Mouse (Mus musculus): Measurements from ENCODE around the gene Ezr. TPM values are rescaled to one million over a fixed set of nuclear protein-coding genes. Genes with fewer than 3 reads are reported as not detected.

Gene Ezr
- polyA plus RNA-seq, 1 experiment from 2014 or later = 94.4 TPM

GRCm38 (mm10) chr17:6763513-6764226 is 18.9 kb downstream of the Ezr start:
- Histone ChIP-seq H3K4me3 (no peak overlapping the region), H3K4me1 (replicated peaks) (peaks cover 34% of the 10 kb centered on the region)
- ATAC-seq (ENCODE audit: low FRiP score) = no peak

GRCm38 (mm10) chr17:6759717-6760292 is 22.8 kb downstream of the Ezr start:
- H3K27ac ChIP-seq = no peak overlapping the region
- WGBS = 27% methylated on average over 9 of the region's 9 CpGs
- no peaks in the 10 kb centered on the region for H3K36me3 ChIP-seq

More at GRCm38 (mm10) chr17:6763513-6764226, 18.9 kb downstream of the Ezr start:
- Histone ChIP-seq H3K27ac (no peak overlapping the region), H3K9me3 (no peaks in the 10 kb centered on the region), H3K9ac (no peak overlapping the region), H3K4me2 (no peak overlapping the region), H3K27me3 (no peaks in the 10 kb centered on the region), H3K36me3 (no peaks in the 10 kb centered on the region)
- 24% methylated on average over 7 of the region's 7 CpGs for WGBS

GRCm38 (mm10) chr17:6758845-6759244 is 23.7 kb downstream of the Ezr start:
- no peaks in the 10 kb centered on the region for H3K9me3 ChIP-seq
- H3K9ac ChIP-seq = no peak overlapping the region
- no peak overlapping the region for H3K4me2 ChIP-seq
- WGBS = 85% methylated on average over 8 of the region's 8 CpGs
- H3K4me3 ChIP-seq = no peak overlapping the region
- no peak for ATAC-seq (ENCODE audit: low FRiP score)
- no peak overlapping the region for H3K27ac ChIP-seq
- no peaks in the 10 kb centered on the region for H3K27me3 ChIP-seq
- peaks cover 16% of the 10 kb centered on the region for H3K4me1 ChIP-seq (replicated peaks)
- 0 out of 2 replicates have a peak, but pooled peaks cover 1% of the 10 kb centered on the region for H3K36me3 ChIP-seq

More at GRCm38 (mm10) chr17:6759717-6760292, 22.8 kb downstream of the Ezr start:
- no peak for ATAC-seq (ENCODE audit: low FRiP score)
- Histone ChIP-seq H3K9me3 (no peaks in the 10 kb centered on the region), H3K9ac (no peak overlapping the region), H3K27me3 (no peaks in the 10 kb centered on the region), H3K4me2 (no peak overlapping the region), H3K4me1 (replicated peaks) (peaks cover 22% of the 10 kb centered on the region), H3K4me3 (no peak overlapping the region)

- 96% methylated on average over 16 of the region's 16 CpGs for whole genome bisulfite sequencing
- H3K4me1 ChIP-seq (replicated peaks) = peaks cover 7% of the 10 kb centered on the region
- H3K36me3 ChIP-seq = 0 out of 2 replicates have a peak, but pooled peaks cover 4% of the 10 kb centered on the region
- no peak overlapping the region for H3K4me2 ChIP-seq
- no peak overlapping the region for H3K4me3 ChIP-seq
- H3K27me3 ChIP-seq = no peaks in the 10 kb centered on the region
- no peak overlapping the region for H3K27ac ChIP-seq
- no peaks in the 10 kb centered on the region for H3K9me3 ChIP-seq
- H3K9ac ChIP-seq = 0 out of 2 replicates have a peak overlapping the region, but pooled peaks have one; percentile 6
- ATAC-seq (ENCODE audit: low FRiP score) = no peak
Observed at GRCm38 (mm10) chr17:6757902-6758301, 24.7 kb downstream of the Ezr start.

- 0 out of 2 replicates have a peak, but pooled peaks cover 8% of the 10 kb centered on the region for H3K36me3 ChIP-seq
- H3K27ac ChIP-seq = no peak overlapping the region
- H3K27me3 ChIP-seq = no peaks in the 10 kb centered on the region
- H3K9me3 ChIP-seq = no peaks in the 10 kb centered on the region
- peaks cover 18% of the 10 kb centered on the region for H3K4me1 ChIP-seq (replicated peaks)
- 87% methylated on average over 8 of the region's 8 CpGs for WGBS
- H3K4me2 ChIP-seq = no peak overlapping the region
- H3K4me3 ChIP-seq = no peak overlapping the region
- no peak overlapping the region for H3K9ac ChIP-seq
- no peak for ATAC-seq (ENCODE audit: low FRiP score)
Observed at GRCm38 (mm10) chr17:6755873-6756272, 26.7 kb downstream of the Ezr start.

GRCm38 (mm10) chr17:6755176-6755575 is 27.4 kb downstream of the Ezr start:
- no peaks in the 10 kb centered on the region for H3K9me3 ChIP-seq
- H3K4me2 ChIP-seq = no peak overlapping the region
- peaks cover 17% of the 10 kb centered on the region for H3K4me1 ChIP-seq (replicated peaks)
- 86% methylated on average over 9 of the region's 9 CpGs for WGBS
- no peak overlapping the region for H3K27ac ChIP-seq
- ATAC-seq (ENCODE audit: low FRiP score) = no peak
- H3K9ac ChIP-seq = no peak overlapping the region
- H3K27me3 ChIP-seq = no peaks in the 10 kb centered on the region
- 0 out of 2 replicates have a peak, but pooled peaks cover 8% of the 10 kb centered on the region for H3K36me3 ChIP-seq
- H3K4me3 ChIP-seq = no peak overlapping the region

GRCm38 (mm10) chr17:6752375-6752774 is 30.2 kb downstream of the Ezr start:
- no peak overlapping the region for H3K4me2 ChIP-seq
- no peak overlapping the region for H3K9ac ChIP-seq
- 57% methylated on average over 7 of the region's 7 CpGs for WGBS
- H3K4me3 ChIP-seq = no peak overlapping the region
- no peak for ATAC-seq (ENCODE audit: low FRiP score)
- H3K36me3 ChIP-seq = 0 out of 2 replicates have a peak, but pooled peaks cover 8% of the 10 kb centered on the region
- no peaks in the 10 kb centered on the region for H3K9me3 ChIP-seq
- H3K4me1 ChIP-seq (replicated peaks) = peaks cover 20% of the 10 kb centered on the region
- H3K27me3 ChIP-seq = no peaks in the 10 kb centered on the region
- peak overlapping the region; percentile 40; the same call in 1 of the 2 replicates for H3K27ac ChIP-seq

GRCm38 (mm10) chr17:6751221-6751859 is 31.2 kb downstream of the Ezr start:
- 82% methylated on average over 11 of the region's 11 CpGs for WGBS
- Histone ChIP-seq H3K36me3 (0 out of 2 replicates have a peak, but pooled peaks cover 8% of the 10 kb centered on the region), H3K4me2 (no peak overlapping the region), H3K4me3 (no peak overlapping the region), H3K27me3 (no peaks in the 10 kb centered on the region), H3K27ac (peak overlapping the region; percentile 40; the same call in 1 of the 2 replicates), H3K9me3 (no peaks in the 10 kb centered on the region), H3K4me1 (replicated peaks) (peaks cover 31% of the 10 kb centered on the region), H3K9ac (0 out of 2 replicates have a peak overlapping the region, but pooled peaks have one; percentile 13)
- ATAC-seq (ENCODE audit: low FRiP score) = no peak

GRCm38 (mm10) chr17:6748779-6749464 is 33.7 kb downstream of the Ezr start:
- peaks cover 55% of the 10 kb centered on the region for H3K4me1 ChIP-seq (replicated peaks)

GRCm38 (mm10) chr17:6747478-6747877 is 35.1 kb downstream of the Ezr start:
- WGBS = 29% methylated on average over 7 of the region's 7 CpGs
- H3K4me2 ChIP-seq = no peak overlapping the region
- peaks cover 66% of the 10 kb centered on the region for H3K4me1 ChIP-seq (replicated peaks)

More at GRCm38 (mm10) chr17:6748779-6749464, 33.7 kb downstream of the Ezr start:
- 87% methylated on average over 17 of the region's 17 CpGs for WGBS
- H3K4me2 ChIP-seq = no peak overlapping the region
- no peaks in the 10 kb centered on the region for H3K9me3 ChIP-seq
- no peak overlapping the region for H3K27ac ChIP-seq
- H3K36me3 ChIP-seq = 0 out of 2 replicates have a peak, but pooled peaks cover 8% of the 10 kb centered on the region
- H3K27me3 ChIP-seq = no peaks in the 10 kb centered on the region
- H3K9ac ChIP-seq = no peak overlapping the region
- no peak for ATAC-seq (ENCODE audit: low FRiP score)
- H3K4me3 ChIP-seq = no peak overlapping the region

GRCm38 (mm10) chr17:6746452-6747231 is 35.9 kb downstream of the Ezr start:
- H3K4me2 ChIP-seq = peak overlapping the region; percentile 20; the same call in 1 of the 2 replicates
- no peak overlapping the region for H3K9ac ChIP-seq
- no peak for ATAC-seq (ENCODE audit: low FRiP score)
- H3K27ac ChIP-seq = peak overlapping the region; percentile 81
- H3K4me1 ChIP-seq (replicated peaks) = peaks cover 66% of the 10 kb centered on the region
- no peaks in the 10 kb centered on the region for H3K9me3 ChIP-seq
- 57% methylated on average over 9 of the region's 9 CpGs for WGBS
- no peak overlapping the region for H3K4me3 ChIP-seq
- H3K27me3 ChIP-seq = no peaks in the 10 kb centered on the region
- no peaks in the 10 kb centered on the region for H3K36me3 ChIP-seq

More at GRCm38 (mm10) chr17:6747478-6747877, 35.1 kb downstream of the Ezr start:
- 0 out of 2 replicates have a peak, but pooled peaks cover 3% of the 10 kb centered on the region for H3K36me3 ChIP-seq
- H3K4me3 ChIP-seq = no peak overlapping the region
- no peaks in the 10 kb centered on the region for H3K27me3 ChIP-seq
- H3K9me3 ChIP-seq = no peaks in the 10 kb centered on the region
- ATAC-seq (ENCODE audit: low FRiP score) = no peak
- peak overlapping the region; percentile 81; the same call in 1 of the 2 replicates for H3K27ac ChIP-seq
- no peak overlapping the region for H3K9ac ChIP-seq

Data from hindbrain, embryonic 13.5 days (tissue).